Mouse (Mus musculus): ENCODE measurements around the gene Ly6g6f. TPM values are rescaled to one million over a fixed set of nuclear protein-coding genes. Genes with fewer than 3 reads are reported as not detected.

Ly6g6f gene
- polyA plus RNA-seq, 1 experiment from 2014 or later: 0.65 TPM

DNA sequence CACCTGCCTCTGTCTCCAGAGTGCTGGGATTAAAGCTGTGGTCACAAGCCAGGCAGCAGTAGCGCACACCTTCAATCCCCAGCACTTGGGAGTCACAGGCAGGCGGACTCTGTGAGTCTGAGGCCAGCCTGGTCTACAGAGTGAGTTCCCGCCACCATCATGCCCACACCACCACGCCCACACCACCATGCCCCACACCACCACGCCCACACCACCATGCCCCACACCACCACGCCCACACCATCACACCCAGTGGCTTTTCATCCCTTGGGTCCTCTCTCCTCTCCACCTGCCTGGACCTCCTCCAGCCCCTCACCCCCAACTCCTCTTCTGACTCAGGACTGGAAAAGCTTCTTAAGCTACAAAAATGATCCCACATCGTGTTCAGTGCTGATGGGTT, 53.5 kb downstream of the Ly6g6f start:
- Histone ChIP-seq H3K4me3 (no peak overlapping the region), H3K9me3 (no peaks in the 10 kb centered on the region), H3K4me2 (replicated peaks) (no peak overlapping the region), H3K9ac (no peak overlapping the region), H3K27me3 (no peaks in the 10 kb centered on the region), H3K4me1 (peaks cover 14% of the 10 kb centered on the region), H3K36me3 (no peaks in the 10 kb centered on the region), H3K27ac (no peak overlapping the region)
- ATAC-seq (ENCODE audit: insufficient number of reproducible peaks, insufficient read depth, low FRiP score, low TSS enrichment): no peak
- WGBS: 86% methylated on average over 7 of the region's 7 CpGs

DNA sequence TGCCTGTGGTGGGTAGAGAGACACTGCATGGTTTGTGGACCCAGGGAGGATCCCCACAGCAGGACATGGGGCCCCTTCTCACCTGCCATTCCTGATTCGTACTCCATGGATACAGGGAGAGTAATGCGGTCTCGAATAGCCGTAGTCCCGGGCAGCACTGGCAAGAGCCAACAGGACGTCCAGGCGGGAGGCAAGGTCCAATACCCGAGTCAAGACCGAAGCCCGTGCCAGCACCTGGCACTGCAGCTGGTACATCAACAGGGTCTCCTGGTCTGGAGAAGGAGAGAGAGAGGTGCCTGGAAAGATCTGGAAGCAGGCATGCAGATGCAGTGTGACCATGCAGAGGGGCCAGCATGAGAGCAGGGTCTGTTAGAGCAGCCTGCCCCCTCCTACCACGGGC, 54.1 kb downstream of the Ly6g6f start:
- Histone ChIP-seq H3K4me1 (peaks cover 17% of the 10 kb centered on the region), H3K27ac (no peak overlapping the region), H3K9ac (peak overlapping the region; percentile 8; the same call in 1 of the 2 replicates), H3K4me2 (replicated peaks) (no peak overlapping the region), H3K4me3 (no peak overlapping the region), H3K27me3 (no peaks in the 10 kb centered on the region), H3K36me3 (no peaks in the 10 kb centered on the region), H3K9me3 (no peaks in the 10 kb centered on the region)
- 91% methylated on average over 11 of the region's 11 CpGs for WGBS
- ATAC-seq (ENCODE audit: insufficient number of reproducible peaks, insufficient read depth, low FRiP score, low TSS enrichment): no peak

Other genes with a start within 250 kb of the Ly6g6f start
- 21.5 and 23.8 TPM in 2 replicates for gene Stk19, start 248.7 kb downstream of the Ly6g6f start, polyA plus RNA-seq (2016; fragmentation: Nextera tagmentation; extraction: Ambion mirVana)
- 65.5 and 77.7 TPM in 2 replicates for gene Dxo, start 248.6 kb downstream of the Ly6g6f start, polyA plus RNA-seq (2016; fragmentation: Nextera tagmentation; extraction: Ambion mirVana)
- 61.6 and 64.3 TPM in 2 replicates for gene Skiv2l, start 235.4 kb downstream of the Ly6g6f start, polyA plus RNA-seq (2016; fragmentation: Nextera tagmentation; extraction: Ambion mirVana)
- 127 and 134 TPM in 2 replicates for gene Nelfe, start 235.2 kb downstream of the Ly6g6f start, polyA plus RNA-seq (2016; fragmentation: Nextera tagmentation; extraction: Ambion mirVana)
- 1.1 and 1.7 TPM in 2 replicates for gene Cfb, start 223.1 kb downstream of the Ly6g6f start, polyA plus RNA-seq (2016; fragmentation: Nextera tagmentation; extraction: Ambion mirVana)
- 8.6 and 8.9 TPM in 2 replicates for gene Zbtb12, start 206.1 kb downstream of the Ly6g6f start, polyA plus RNA-seq (2016; fragmentation: Nextera tagmentation; extraction: Ambion mirVana)
- gene Gm20547, start 203.6 kb downstream of the Ly6g6f start, polyA plus RNA-seq (2016; fragmentation: Nextera tagmentation; extraction: Ambion mirVana): 0.31 TPM in 1 of 2 replicates, not detected in the other
- 1.2 and 2.5 TPM in 2 replicates for gene C2, start 187.3 kb downstream of the Ly6g6f start, polyA plus RNA-seq (2016; fragmentation: Nextera tagmentation; extraction: Ambion mirVana)
- 111 and 121 TPM in 2 replicates for gene Ehmt2, start 187.1 kb downstream of the Ly6g6f start, polyA plus RNA-seq (2016; fragmentation: Nextera tagmentation; extraction: Ambion mirVana)
- 0.29 TPM in 1 of 2 replicates, not detected in the other for gene Slc44a4, start 171.1 kb downstream of the Ly6g6f start, polyA plus RNA-seq (2016; fragmentation: Nextera tagmentation; extraction: Ambion mirVana)
- gene Neu1, start 154.4 kb downstream of the Ly6g6f start, polyA plus RNA-seq (2016; fragmentation: Nextera tagmentation; extraction: Ambion mirVana): 19.2 and 20.8 TPM in 2 replicates
- gene Hspa1b, start 126.4 kb downstream of the Ly6g6f start, polyA plus RNA-seq (2016; fragmentation: Nextera tagmentation; extraction: Ambion mirVana): 0.33 and 0.36 TPM in 2 replicates
- gene Gm20481, start 115.7 kb downstream of the Ly6g6f start, polyA plus RNA-seq (2016; fragmentation: Nextera tagmentation; extraction: Ambion mirVana): not detected in 2 replicates
- 4.2 and 4.9 TPM in 2 replicates for gene Hspa1a, start 113.5 kb downstream of the Ly6g6f start, polyA plus RNA-seq (2016; fragmentation: Nextera tagmentation; extraction: Ambion mirVana)
- gene Hspa1l, start 112.9 kb downstream of the Ly6g6f start, polyA plus RNA-seq (2016; fragmentation: Nextera tagmentation; extraction: Ambion mirVana): 0.84 and 0.99 TPM in 2 replicates
- gene Lsm2, start 103.7 kb downstream of the Ly6g6f start, polyA plus RNA-seq (2016; fragmentation: Nextera tagmentation; extraction: Ambion mirVana): 212 and 230 TPM in 2 replicates
- 150 and 160 TPM in 2 replicates for gene Vars, start 84.6 kb downstream of the Ly6g6f start, polyA plus RNA-seq (2016; fragmentation: Nextera tagmentation; extraction: Ambion mirVana)
- 0.20 and 0.25 TPM in 2 replicates for gene Vwa7, start 69.0 kb downstream of the Ly6g6f start, polyA plus RNA-seq (2016; fragmentation: Nextera tagmentation; extraction: Ambion mirVana)
- 8.7 and 9.5 TPM in 2 replicates for gene Sapcd1, start 57.6 kb downstream of the Ly6g6f start, polyA plus RNA-seq (2016; fragmentation: Nextera tagmentation; extraction: Ambion mirVana)
- gene Msh5, start 38.9 kb downstream of the Ly6g6f start, polyA plus RNA-seq (2016; fragmentation: Nextera tagmentation; extraction: Ambion mirVana): 3.7 and 4.2 TPM in 2 replicates
- 205 and 211 TPM in 2 replicates for gene Clic1, start 35.6 kb downstream of the Ly6g6f start, polyA plus RNA-seq (2016; fragmentation: Nextera tagmentation; extraction: Ambion mirVana)
- gene Ddah2, start 26.6 kb downstream of the Ly6g6f start, polyA plus RNA-seq (2016; fragmentation: Nextera tagmentation; extraction: Ambion mirVana): 471 and 492 TPM in 2 replicates
- gene Ly6g6c, start 20.2 kb downstream of the Ly6g6f start, polyA plus RNA-seq (2016; fragmentation: Nextera tagmentation; extraction: Ambion mirVana): not detected in 2 replicates
- 0.61 and 0.99 TPM in 2 replicates for gene Mpig6b, start 19.4 kb downstream of the Ly6g6f start, polyA plus RNA-seq (2016; fragmentation: Nextera tagmentation; extraction: Ambion mirVana)
- gene Ly6g6e, start 8.7 kb downstream of the Ly6g6f start, polyA plus RNA-seq (2016; fragmentation: Nextera tagmentation; extraction: Ambion mirVana): 1.1 and 1.3 TPM in 2 replicates
- 0.68 TPM in 1 of 2 replicates, not detected in the other for gene Ly6g6d, start 7.5 kb downstream of the Ly6g6f start, polyA plus RNA-seq (2016; fragmentation: Nextera tagmentation; extraction: Ambion mirVana)
- gene Abhd16a, start 3.7 kb upstream of the Ly6g6f start, polyA plus RNA-seq (2016; fragmentation: Nextera tagmentation; extraction: Ambion mirVana): 83.3 and 86.7 TPM in 2 replicates
- gene Ly6g5c, start 22.7 kb upstream of the Ly6g6f start, polyA plus RNA-seq (2016; fragmentation: Nextera tagmentation; extraction: Ambion mirVana): not detected in 2 replicates
- gene Ly6g5b, start 29.8 kb upstream of the Ly6g6f start, polyA plus RNA-seq (2016; fragmentation: Nextera tagmentation; extraction: Ambion mirVana): 0.82 and 1.0 TPM in 2 replicates
- gene Gpank1, start 35.8 kb upstream of the Ly6g6f start, polyA plus RNA-seq (2016; fragmentation: Nextera tagmentation; extraction: Ambion mirVana): 22.4 and 25.5 TPM in 2 replicates
- gene Csnk2b, start 36.4 kb upstream of the Ly6g6f start, polyA plus RNA-seq (2016; fragmentation: Nextera tagmentation; extraction: Ambion mirVana): 254 and 259 TPM in 2 replicates
- gene D17H6S53E, start 40.8 kb upstream of the Ly6g6f start, polyA plus RNA-seq (2016; fragmentation: Nextera tagmentation; extraction: Ambion mirVana): 9.3 and 10.7 TPM in 2 replicates
- gene Apom, start 46.4 kb upstream of the Ly6g6f start, polyA plus RNA-seq (2016; fragmentation: Nextera tagmentation; extraction: Ambion mirVana): 0.46 and 0.49 TPM in 2 replicates
- gene Bag6, start 49.6 kb upstream of the Ly6g6f start, polyA plus RNA-seq (2016; fragmentation: Nextera tagmentation; extraction: Ambion mirVana): 73.3 and 74.0 TPM in 2 replicates
- 225 and 230 TPM in 2 replicates for gene Prrc2a, start 79.3 kb upstream of the Ly6g6f start, polyA plus RNA-seq (2016; fragmentation: Nextera tagmentation; extraction: Ambion mirVana)
- gene Aif1, start 90.5 kb upstream of the Ly6g6f start, polyA plus RNA-seq (2016; fragmentation: Nextera tagmentation; extraction: Ambion mirVana): 7.0 and 7.3 TPM in 2 replicates
- 5.9 and 7.7 TPM in 2 replicates for gene Lst1, start 102.8 kb upstream of the Ly6g6f start, polyA plus RNA-seq (2016; fragmentation: Nextera tagmentation; extraction: Ambion mirVana)
- gene Ltb, start 108.8 kb upstream of the Ly6g6f start, polyA plus RNA-seq (2016; fragmentation: Nextera tagmentation; extraction: Ambion mirVana): 0.95 and 0.98 TPM in 2 replicates
- gene Tnf, start 116.4 kb upstream of the Ly6g6f start, polyA plus RNA-seq (2016; fragmentation: Nextera tagmentation; extraction: Ambion mirVana): 0.15 and 0.25 TPM in 2 replicates
- 0.22 and 0.27 TPM in 2 replicates for gene Lta, start 119.7 kb upstream of the Ly6g6f start, polyA plus RNA-seq (2016; fragmentation: Nextera tagmentation; extraction: Ambion mirVana)
- 1.0 TPM in 1 of 2 replicates, not detected in the other for gene Gm16181, start 135.2 kb upstream of the Ly6g6f start, polyA plus RNA-seq (2016; fragmentation: Nextera tagmentation; extraction: Ambion mirVana)
- gene Atp6v1g2, start 148.1 kb upstream of the Ly6g6f start, polyA plus RNA-seq (2016; fragmentation: Nextera tagmentation; extraction: Ambion mirVana): 4.5 and 5.5 TPM in 2 replicates
- 13.0 and 13.3 TPM in 2 replicates for gene Nfkbil1, start 150.2 kb upstream of the Ly6g6f start, polyA plus RNA-seq (2016; fragmentation: Nextera tagmentation; extraction: Ambion mirVana)
- 572 and 587 TPM in 2 replicates for gene Ddx39b, start 156.1 kb upstream of the Ly6g6f start, polyA plus RNA-seq (2016; fragmentation: Nextera tagmentation; extraction: Ambion mirVana)
- gene H2-D1, start 177.1 kb upstream of the Ly6g6f start, polyA plus RNA-seq (2016; fragmentation: Nextera tagmentation; extraction: Ambion mirVana): 20.8 and 21.5 TPM in 2 replicates
- gene H2-Q1, start 234.8 kb upstream of the Ly6g6f start, polyA plus RNA-seq (2016; fragmentation: Nextera tagmentation; extraction: Ambion mirVana): not detected in 2 replicates

Measured in embryonic facial prominence, embryonic 12.5 days (tissue).